In genomic region chr10:59489411-59489810, GRCm38 (mm10) we compare ENCODE assay signal across 19 mouse cellular contexts. TPM values are rescaled to one million over a fixed set of nuclear protein-coding genes. Genes with fewer than 3 reads are reported as not detected.
DNase-seq lines count a peak whose midpoint lies in the region; ATAC-seq lines count a peak whose summit lies in the region.
"Had no signal": no experiment of that assay in that cellular context is flagged by ENCODE, and none has a peak within 500 bp of the region (broad histone marks: within the 10 kb centered on the region; RNA-seq: fewer than 3 reads in every experiment).

No protein-coding gene starts in this region.

- no peak overlapping the region for H3K27ac ChIP-seq in heart, embryonic 12.5 days (ENCODE audit: poor library complexity, severe bottlenecking)
- H3K27ac ChIP-seq: embryonic facial prominence, embryonic 13.5 days; forebrain, embryonic 12.5 days; heart, adult 2 months; hindbrain, embryonic 13.5 days; hindbrain, postnatal 0 days had no signal

- H3K4me2 ChIP-seq in heart, embryonic 12.5 days = no peak overlapping the region
- H3K4me2 ChIP-seq: embryonic facial prominence, embryonic 13.5 days; forebrain, embryonic 12.5 days; hindbrain, embryonic 13.5 days had no signal

- DNase-seq in heart, adult 11 months = peak; percentile 92
- DNase-seq in testis, postnatal 10 days (ENCODE audit: low spot score) = peak; percentile 15
- DNase-seq in testis, postnatal 14 days (ENCODE audit: low spot score) = no peak
- DNase-seq in gastrocnemius, postnatal 14 days = peak; percentile 40
- no peak for DNase-seq in kidney, adult 9 months
- DNase-seq: adrenal gland, adult 2 months; adrenal gland, postnatal 25 days; cerebellum, adult 18-20 months; cerebellum, adult 9-11 months; cerebellum, postnatal 36 days; heart, postnatal 10 days had no signal

- no peaks in the 10 kb centered on the region for H3K27me3 ChIP-seq in heart, embryonic 12.5 days (replicated peaks)
- H3K27me3 ChIP-seq: embryonic facial prominence, embryonic 13.5 days; forebrain, embryonic 12.5 days; hindbrain, embryonic 13.5 days had no signal

- H3K36me3 ChIP-seq in heart, embryonic 12.5 days = peaks cover 37% of the 10 kb centered on the region
- H3K36me3 ChIP-seq: forebrain, embryonic 12.5 days had no signal

- peaks cover 16% of the 10 kb centered on the region for H3K9me3 ChIP-seq in heart, embryonic 12.5 days (replicated peaks)

- H3K9ac ChIP-seq in heart, embryonic 12.5 days = no peak overlapping the region
- H3K9ac ChIP-seq: embryonic facial prominence, embryonic 13.5 days; forebrain, embryonic 12.5 days; hindbrain, embryonic 13.5 days had no signal

- no peak for ATAC-seq in heart, embryonic 12.5 days (ENCODE audit: insufficient number of reproducible peaks, low FRiP score)
- ATAC-seq: forebrain, embryonic 16.5 days; hindbrain, postnatal 0 days had no signal

- 82% methylated on average over 1 of the region's 1 CpGs for WGBS in heart, embryonic 12.5 days

- H3K4me1 ChIP-seq in heart, embryonic 12.5 days (replicated peaks) = peaks cover 7% of the 10 kb centered on the region
- H3K4me1 ChIP-seq: forebrain, embryonic 12.5 days had no signal

- no peak overlapping the region for H3K4me3 ChIP-seq in heart, embryonic 12.5 days
- H3K4me3 ChIP-seq: embryonic facial prominence, embryonic 13.5 days; forebrain, embryonic 12.5 days; heart, adult 2 months; hindbrain, embryonic 13.5 days had no signal

- intact Hi-C loops in gastrocnemius, postnatal 14 days (cut with DNase I; ENCODE audit: low total_unique reads) = no loop called here

RNA-seq across cellular contexts. Expression of gene Oit3, which starts 47.8 kb away (rescaled TPM):
- polyA plus RNA-seq in heart, embryonic 12.5 days (2016; fragmentation: Nextera tagmentation; extraction: Ambion mirVana) = 4.5 and 5.7 TPM in 2 replicates
- under 1 TPM; 0.51 to 0.58 TPM for total RNA-seq in gastrocnemius, postnatal 14 days (2021)
- total RNA-seq: ES-E14; heart, adult 2 months; hindbrain, postnatal 0 days had no signal

Comparison
In these comparisons a context has a peak if more than half of its experiments do, and no peak if none do; other contexts are left out.
1. DNase-seq: peak in heart, adult 11 months (single experiment), testis, postnatal 10 days (single experiment) and gastrocnemius, postnatal 14 days (single experiment); none in testis, postnatal 14 days (single experiment) and kidney, adult 9 months (single experiment).